Mouse (Mus musculus) c-Kit-positive CD71-positive TER-119-positive erythroid progenitor cells, embryonic 14.5 days (primary cell): ENCODE results near the gene Tmem30a.

Experiments used
- DNase-seq: peaks from one replicate; pipeline ENCODE4 v3.0.0-alpha.2; 2013; ENCODE audit warnings: low spot score

The Tmem30a gene

GRCm38 (mm10) chr9:79792841-79793835 lies at the start of gene Tmem30a:
Gene Tmem30a (minus strand): TSS chr9:79793507.
- peak; percentile 85 for DNase-seq

- DNase-seq: no peak
Observed at GRCm38 (mm10) chr9:79842615-79843014, 49.3 kb upstream of the Tmem30a start.

GRCm38 (mm10) chr9:79842028-79842427 lies 48.7 kb upstream of the Tmem30a start:
- DNase-seq: no peak

- DNase-seq: no peak
Observed at GRCm38 (mm10) chr9:79831294-79831693, 38.0 kb upstream of the Tmem30a start.

GRCm38 (mm10) chr9:79830874-79831273 lies 37.6 kb upstream of the Tmem30a start:
- no peak for DNase-seq

- no peak for DNase-seq
Observed at GRCm38 (mm10) chr9:79829842-79830800, 36.8 kb upstream of the Tmem30a start.

- no peak for DNase-seq
Observed at GRCm38 (mm10) chr9:79827072-79827471, 33.8 kb upstream of the Tmem30a start.

- DNase-seq: no peak
Observed at GRCm38 (mm10) chr9:79825526-79825925, 32.2 kb upstream of the Tmem30a start.

GRCm38 (mm10) chr9:79823856-79824255 lies 30.5 kb upstream of the Tmem30a start:
- DNase-seq: no peak

- DNase-seq: no peak
Observed at GRCm38 (mm10) chr9:79823438-79823837, 30.1 kb upstream of the Tmem30a start.

GRCm38 (mm10) chr9:79816464-79816863 lies 23.2 kb upstream of the Tmem30a start:
- no peak for DNase-seq

- DNase-seq: no peak
Observed at GRCm38 (mm10) chr9:79816013-79816412, 22.7 kb upstream of the Tmem30a start.

GRCm38 (mm10) chr9:79814592-79814991 lies 21.3 kb upstream of the Tmem30a start:
- no peak for DNase-seq

- DNase-seq: no peak
Observed at GRCm38 (mm10) chr9:79810969-79811902, 17.9 kb upstream of the Tmem30a start.

- no peak for DNase-seq
Observed at GRCm38 (mm10) chr9:79810534-79810933, 17.2 kb upstream of the Tmem30a start.

- no peak for DNase-seq
Observed at GRCm38 (mm10) chr9:79809411-79809810, 16.1 kb upstream of the Tmem30a start.

- no peak for DNase-seq
Observed at GRCm38 (mm10) chr9:79807178-79807577, 13.9 kb upstream of the Tmem30a start.

- peak; percentile 45 for DNase-seq
Observed at GRCm38 (mm10) chr9:79806317-79807075, 13.2 kb upstream of the Tmem30a start.

- no peak for DNase-seq
Observed at GRCm38 (mm10) chr9:79805426-79805825, 12.1 kb upstream of the Tmem30a start.

- no peak for DNase-seq
Observed at GRCm38 (mm10) chr9:79796461-79797135, 3.3 kb upstream of the Tmem30a start.
